Mouse (Mus musculus) limb, embryonic 14.5 days (tissue): ENCODE results near the gene Gm10945. TPM values are rescaled to one million over a fixed set of nuclear protein-coding genes. Genes with fewer than 3 reads are reported as not detected.

Experiments used
- ATAC-seq: fragments of 200-750 bp; cut with Nextera tagmentation; 2 replicates; pipeline ENCODE4 v1.8.0; 2017; ENCODE audit warnings: low read depth, moderate number of reproducible peaks, moderate TSS enrichment; ENCODE audit not compliant: low FRiP score
- DNase-seq: peaks from one replicate; pipeline ENCODE4 v3.0.0-alpha.2; 2015; ENCODE audit warnings: low spot score
- H3K27ac ChIP-seq: fragments of 300-500 bp; sonication (generic); replicated peaks from 2 replicates; pipeline ENCODE4 v1.5.1; 2014; ENCODE audit warnings: low read depth, mild to moderate bottlenecking, low read length, moderate library complexity, mixed read lengths
- H3K27me3 ChIP-seq: fragments of 300-500 bp; sonication (generic); 2 replicates; pipeline ENCODE4 v1.6.1; 2014; ENCODE audit warnings: low read length, mixed read lengths; ENCODE audit not compliant: control insufficient read depth, insufficient read depth
- H3K36me3 ChIP-seq: fragments of 300-500 bp; sonication (generic); 2 replicates; pipeline ENCODE4 v1.6.1; 2014; ENCODE audit warnings: mild to moderate bottlenecking, low read length, moderate library complexity, mixed read lengths; ENCODE audit not compliant: control insufficient read depth, insufficient read depth
- H3K4me1 ChIP-seq: fragments of 300-500 bp; sonication (generic); 2 replicates; pipeline ENCODE4 v1.6.1; 2014; ENCODE audit warnings: antibody characterized with exemption, low read length, mixed read lengths; ENCODE audit not compliant: control insufficient read depth, insufficient read depth
- H3K4me2 ChIP-seq: fragments of 300-500 bp; sonication (generic); replicated peaks from 2 replicates; pipeline ENCODE4 v1.6.1; 2014; ENCODE audit warnings: low read depth, mild to moderate bottlenecking, low read length, moderate library complexity; ENCODE audit not compliant: severe bottlenecking
- H3K4me3 ChIP-seq: fragments of 300-500 bp; sonication (generic); replicated peaks from 2 replicates; pipeline ENCODE4 v1.5.1; 2014; ENCODE audit warnings: low read length
- H3K9ac ChIP-seq: fragments of 300-500 bp; sonication (generic); 2 replicates; pipeline ENCODE4 v1.6.1; 2014; ENCODE audit warnings: mild to moderate bottlenecking, low read depth, low read length, moderate library complexity; ENCODE audit not compliant: severe bottlenecking
- H3K9me3 ChIP-seq: fragments of 300-500 bp; sonication (generic); 2 replicates; pipeline ENCODE4 v1.6.1; 2016; ENCODE audit warnings: low read length; ENCODE audit not compliant: control insufficient read depth
- POLR2A ChIP-seq: fragments of 200-500 bp; IDR thresholded peaks from 2 replicates; pipeline ENCODE4 v1.8.0; 2012; ENCODE audit warnings: inconsistent platforms, mild to moderate bottlenecking, moderate library complexity, borderline replicate concordance; ENCODE audit not compliant: insufficient read depth, insufficient read length; ENCODE audit errors: extremely low read depth
- WGBS: fragments of 180-500 bp; shearing (Covaris S2); extraction: QIAGEN DNeasy Blood & Tissue Kit; methylation state at CpG from one replicate; pipeline ENCODE4 v1.1.7; 2014; 5-methylcytosine and 5-hydroxymethylcytosine counted together
- polyA plus RNA-seq, 2 experiments: library from polyadenylated mRNA; depleted of rRNA in 1 of 2; stranded (reverse) in 1 of 2; unstranded in 1 of 2; fragments of >200 nt; fragmentation: Nextera tagmentation in 1 of 2; extraction: Ambion mirVana in 1 of 2; gene quantifications; 2 replicates each; pipeline versions ENCODE4 v1.2.1 to v1.2.3; 2012 to 2014

Gene Gm10945
- not detected in 2 replicates for polyA plus RNA-seq (2012; rRNA removed)
- not detected in 2 replicates for polyA plus RNA-seq (2014; fragmentation: Nextera tagmentation; extraction: Ambion mirVana)

DNA sequence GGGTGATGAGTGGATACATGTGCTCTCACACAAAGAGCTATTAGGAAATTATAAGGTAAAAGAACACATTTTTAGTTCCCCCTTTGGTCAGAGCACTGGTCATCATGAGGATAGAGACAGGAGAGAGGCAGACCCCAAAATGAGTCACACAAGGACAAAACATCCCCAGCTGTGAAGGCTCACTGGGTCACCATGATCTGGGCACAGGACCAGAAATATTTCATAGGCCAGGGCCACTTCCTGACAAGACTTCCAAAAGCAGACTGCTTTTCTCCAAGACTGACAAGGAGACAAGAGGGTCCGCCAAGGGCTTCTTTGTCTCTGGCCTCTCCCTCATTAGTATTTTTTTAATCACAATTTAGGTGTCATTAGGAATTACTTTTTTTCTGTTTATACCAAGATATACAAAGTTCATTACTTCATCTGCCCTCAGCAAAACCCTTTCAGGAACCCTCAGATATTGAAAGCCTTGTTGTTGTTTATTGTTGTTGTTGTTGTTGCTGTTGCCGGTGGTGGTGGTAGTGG lies at the start of gene Gm10945:
Gene Gm10945 (minus strand): TSS at position 475 of the 525 bp plus-strand sequence.
- H3K27ac ChIP-seq, result no peak within 1 kb of the TSS
- no peaks in the 10 kb centered on the region for H3K27me3 ChIP-seq
- H3K4me2 ChIP-seq, result no peak within 1 kb of the TSS
- no peak within 1 kb of the TSS for H3K9ac ChIP-seq
- H3K4me3 ChIP-seq, result no peak within 1 kb of the TSS
- ATAC-seq (no peak), DNase-seq (no peak)
- H3K4me1 ChIP-seq, result no peaks in the 10 kb centered on the region
- 92% methylated on average over 2 of the region's 2 CpGs for WGBS
- no peaks in the 10 kb centered on the region for H3K9me3 ChIP-seq
- no peaks in the 10 kb centered on the region for H3K36me3 ChIP-seq
- no peak for TF ChIP-seq POLR2A

GRCm38 (mm10) chr10:6790226-6790625 lies 28.7 kb upstream of the Gm10945 start:
- H3K9me3 ChIP-seq, result no peaks in the 10 kb centered on the region
- H3K36me3 ChIP-seq, result no peaks in the 10 kb centered on the region
- no peak overlapping the region for H3K4me2 ChIP-seq
- no peak overlapping the region for H3K27ac ChIP-seq
- H3K27me3 ChIP-seq, result no peaks in the 10 kb centered on the region
- DNase-seq (no peak), ATAC-seq (no peak)
- H3K9ac ChIP-seq, result no peak overlapping the region
- H3K4me1 ChIP-seq, result no peaks in the 10 kb centered on the region
- no peak for TF ChIP-seq POLR2A
- no peak overlapping the region for H3K4me3 ChIP-seq

GRCm38 (mm10) chr10:6788517-6789237 lies 27.1 kb upstream of the Gm10945 start:
- 3% methylated on average over 25 of the region's 25 CpGs for WGBS
- Histone ChIP-seq H3K4me3 (no peak overlapping the region), H3K9me3 (no peaks in the 10 kb centered on the region), H3K4me2 (no peak overlapping the region), H3K27ac (no peak overlapping the region), H3K36me3 (no peaks in the 10 kb centered on the region), H3K4me1 (no peaks in the 10 kb centered on the region), H3K27me3 (no peaks in the 10 kb centered on the region), H3K9ac (no peak overlapping the region)
- ATAC-seq (peak; percentile 44; the same call in 1 of the 2 replicates), DNase-seq (peak; percentile 78)
- no peak for TF ChIP-seq POLR2A

DNA sequence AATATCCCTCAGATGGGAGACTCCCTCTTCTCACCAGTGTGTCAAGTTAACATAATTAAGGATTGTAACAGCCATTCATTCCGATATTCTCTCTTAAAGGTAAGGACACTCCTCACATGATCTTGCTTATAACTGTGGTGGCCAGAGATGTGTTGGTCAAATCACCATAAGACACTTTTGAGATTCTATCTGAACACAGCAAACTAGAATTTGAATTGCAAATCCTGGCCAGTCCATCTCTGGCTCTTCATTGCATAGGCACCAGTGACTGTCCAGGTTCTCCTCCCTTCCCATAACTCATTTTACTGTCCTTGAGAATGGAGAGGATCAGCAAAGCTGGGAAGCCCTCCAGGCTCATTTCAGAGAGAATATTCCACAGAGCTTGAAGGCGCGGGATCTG lies 3.4 kb downstream of the Gm10945 start, which contains the start of gene Oprm1:
Gene Oprm1 (plus strand): TSS at position 301 of the 400 bp plus-strand sequence.
- TF ChIP-seq POLR2A, result no peak
- no peaks in the 10 kb centered on the region for H3K9me3 ChIP-seq
- H3K27me3 ChIP-seq, result no peaks in the 10 kb centered on the region
- no peak within 1 kb of the TSS for H3K4me2 ChIP-seq
- H3K27ac ChIP-seq, result no peak within 1 kb of the TSS
- H3K4me3 ChIP-seq, result no peak within 1 kb of the TSS
- DNase-seq (no peak), ATAC-seq (no peak)
- WGBS, result 94% methylated on average over 3 of the region's 3 CpGs
- H3K4me1 ChIP-seq, result no peaks in the 10 kb centered on the region
- H3K36me3 ChIP-seq, result no peaks in the 10 kb centered on the region
- no peak within 1 kb of the TSS for H3K9ac ChIP-seq

DNA sequence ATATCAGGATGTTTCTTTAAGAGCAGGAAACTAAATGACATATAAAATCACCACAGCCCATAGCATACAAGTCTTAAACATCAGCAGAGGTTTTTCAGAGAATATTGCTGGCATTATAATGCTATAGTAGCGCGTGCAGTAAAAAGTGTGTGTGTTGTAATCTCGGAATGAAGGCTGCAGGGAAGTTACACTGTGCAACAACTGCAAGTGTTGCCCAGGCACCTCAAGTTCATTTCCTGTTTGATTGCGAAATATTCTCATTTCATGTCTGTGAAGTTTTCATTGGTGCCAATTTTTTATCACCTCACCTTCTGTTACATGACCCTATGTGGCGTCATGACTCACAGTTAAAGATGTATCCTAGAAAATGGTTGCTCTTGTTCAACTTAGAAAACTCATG lies 8.2 kb downstream of the Gm10945 start:
- Histone ChIP-seq H3K9ac (no peak overlapping the region), H3K4me1 (no peaks in the 10 kb centered on the region), H3K27me3 (no peaks in the 10 kb centered on the region), H3K27ac (no peak overlapping the region), H3K4me3 (no peak overlapping the region), H3K9me3 (no peaks in the 10 kb centered on the region), H3K36me3 (no peaks in the 10 kb centered on the region), H3K4me2 (no peak overlapping the region)
- ATAC-seq (no peak), DNase-seq (no peak)
- no peak for TF ChIP-seq POLR2A
- WGBS, result 85% methylated on average over 5 of the region's 5 CpGs

GRCm38 (mm10) chr10:6728469-6728868 lies 33.1 kb downstream of the Gm10945 start:
- Histone ChIP-seq H3K4me2 (no peak overlapping the region), H3K36me3 (no peaks in the 10 kb centered on the region), H3K27me3 (no peaks in the 10 kb centered on the region), H3K4me1 (no peaks in the 10 kb centered on the region), H3K9me3 (no peaks in the 10 kb centered on the region), H3K9ac (no peak overlapping the region), H3K27ac (no peak overlapping the region), H3K4me3 (no peak overlapping the region)
- ATAC-seq, result no peak
- no peak for TF ChIP-seq POLR2A
- no peak for DNase-seq
- WGBS, result 91% methylated on average over 3 of the region's 3 CpGs
